Mouse (Mus musculus) limb, embryonic 14.5 days (tissue): ENCODE data around the gene En2. TPM values are rescaled to one million over a fixed set of nuclear protein-coding genes. Genes with fewer than 3 reads are reported as not detected.

Experiments
- ATAC-seq: fragments of 200-750 bp; cut with Nextera tagmentation; 2 replicates; pipeline ENCODE4 v1.8.0; 2017; ENCODE audit warnings: low read depth, moderate number of reproducible peaks, moderate TSS enrichment; ENCODE audit not compliant: low FRiP score
- DNase-seq: peaks from one replicate; pipeline ENCODE4 v3.0.0-alpha.2; 2015; ENCODE audit warnings: low spot score
- H3K27ac ChIP-seq: fragments of 300-500 bp; sonication (generic); replicated peaks from 2 replicates; pipeline ENCODE4 v1.5.1; 2014; ENCODE audit warnings: low read depth, mild to moderate bottlenecking, low read length, moderate library complexity, mixed read lengths
- H3K27me3 ChIP-seq: fragments of 300-500 bp; sonication (generic); 2 replicates; pipeline ENCODE4 v1.6.1; 2014; ENCODE audit warnings: low read length, mixed read lengths; ENCODE audit not compliant: control insufficient read depth, insufficient read depth
- H3K36me3 ChIP-seq: fragments of 300-500 bp; sonication (generic); 2 replicates; pipeline ENCODE4 v1.6.1; 2014; ENCODE audit warnings: mild to moderate bottlenecking, low read length, moderate library complexity, mixed read lengths; ENCODE audit not compliant: control insufficient read depth, insufficient read depth
- H3K4me1 ChIP-seq: fragments of 300-500 bp; sonication (generic); 2 replicates; pipeline ENCODE4 v1.6.1; 2014; ENCODE audit warnings: antibody characterized with exemption, low read length, mixed read lengths; ENCODE audit not compliant: control insufficient read depth, insufficient read depth
- H3K4me2 ChIP-seq: fragments of 300-500 bp; sonication (generic); replicated peaks from 2 replicates; pipeline ENCODE4 v1.6.1; 2014; ENCODE audit warnings: low read depth, mild to moderate bottlenecking, low read length, moderate library complexity; ENCODE audit not compliant: severe bottlenecking
- H3K4me3 ChIP-seq: fragments of 300-500 bp; sonication (generic); replicated peaks from 2 replicates; pipeline ENCODE4 v1.5.1; 2014; ENCODE audit warnings: low read length
- H3K9ac ChIP-seq: fragments of 300-500 bp; sonication (generic); 2 replicates; pipeline ENCODE4 v1.6.1; 2014; ENCODE audit warnings: mild to moderate bottlenecking, low read depth, low read length, moderate library complexity; ENCODE audit not compliant: severe bottlenecking
- H3K9me3 ChIP-seq: fragments of 300-500 bp; sonication (generic); 2 replicates; pipeline ENCODE4 v1.6.1; 2016; ENCODE audit warnings: low read length; ENCODE audit not compliant: control insufficient read depth
- POLR2A ChIP-seq: fragments of 200-500 bp; IDR thresholded peaks from 2 replicates; pipeline ENCODE4 v1.8.0; 2012; ENCODE audit warnings: inconsistent platforms, mild to moderate bottlenecking, moderate library complexity, borderline replicate concordance; ENCODE audit not compliant: insufficient read depth, insufficient read length; ENCODE audit errors: extremely low read depth
- WGBS: fragments of 180-500 bp; shearing (Covaris S2); extraction: QIAGEN DNeasy Blood & Tissue Kit; methylation state at CpG from one replicate; pipeline ENCODE4 v1.1.7; 2014; 5-methylcytosine and 5-hydroxymethylcytosine counted together
- polyA plus RNA-seq, 2 experiments: library from polyadenylated mRNA; depleted of rRNA in 1 of 2; stranded (reverse) in 1 of 2; unstranded in 1 of 2; fragments of >200 nt; fragmentation: Nextera tagmentation in 1 of 2; extraction: Ambion mirVana in 1 of 2; gene quantifications; 2 replicates each; pipeline versions ENCODE4 v1.2.1 to v1.2.3; 2012 to 2014

The En2 gene
- polyA plus RNA-seq, 2 experiments = 0.06 TPM; not detected in 1

DNA sequence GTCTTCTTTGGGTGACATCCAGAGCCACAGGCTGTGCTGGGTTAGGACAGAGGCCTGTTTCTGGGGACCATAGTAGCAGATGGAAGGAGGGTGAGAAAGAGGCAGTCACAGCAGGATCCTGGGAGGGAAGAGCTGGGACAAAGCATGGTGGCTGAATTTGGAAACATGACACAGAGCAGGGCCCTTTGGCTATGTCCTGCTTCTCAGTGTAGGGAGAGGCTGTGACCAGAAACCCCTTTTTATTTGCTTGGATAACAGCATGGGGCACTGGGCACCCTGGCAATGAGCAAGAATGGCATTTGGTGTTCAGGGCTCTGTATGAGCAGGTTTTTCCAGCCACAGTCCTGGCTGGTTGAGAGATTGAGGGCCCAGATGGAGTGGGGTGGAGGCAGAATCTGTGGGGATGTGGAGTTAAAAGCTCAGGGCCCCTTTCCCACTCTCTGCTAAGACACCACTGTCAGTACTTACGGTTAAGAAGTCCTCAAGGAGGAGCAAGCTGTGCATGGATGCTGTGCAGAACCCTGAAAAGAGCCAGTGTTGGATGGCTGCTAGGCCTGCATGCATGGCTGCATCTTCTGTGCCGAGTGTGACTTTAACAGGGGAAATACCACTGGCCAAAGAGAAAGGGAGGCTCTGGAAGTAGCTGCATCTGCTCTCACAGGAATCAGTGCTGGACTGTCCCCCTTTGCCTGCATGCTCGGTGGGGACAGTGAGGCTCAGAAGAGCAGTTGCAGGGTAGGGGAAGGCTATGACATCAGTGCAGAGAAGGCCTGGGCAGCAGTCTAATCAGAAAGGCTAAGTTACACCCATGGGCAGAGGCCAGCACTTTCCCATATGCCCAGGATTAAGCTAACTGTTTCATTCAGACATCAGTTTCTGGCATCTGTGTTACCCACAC, 26.0 kb downstream of the En2 start:
- no peaks in the 10 kb centered on the region for H3K9me3 ChIP-seq
- H3K4me3 ChIP-seq = no peak overlapping the region
- H3K36me3 ChIP-seq = no peaks in the 10 kb centered on the region
- no peak overlapping the region for H3K4me2 ChIP-seq
- no peaks in the 10 kb centered on the region for H3K4me1 ChIP-seq
- no peak overlapping the region for H3K27ac ChIP-seq
- DNase-seq (no peak), ATAC-seq (no peak)
- TF ChIP-seq POLR2A = no peak
- H3K27me3 ChIP-seq = no peaks in the 10 kb centered on the region
- H3K9ac ChIP-seq = no peak overlapping the region
- WGBS = 54% methylated on average over 3 of the region's 3 CpGs

- Histone ChIP-seq H3K36me3 (no peaks in the 10 kb centered on the region), H3K27me3 (no peaks in the 10 kb centered on the region), H3K4me1 (no peaks in the 10 kb centered on the region), H3K4me3 (no peak overlapping the region), H3K9ac (no peak overlapping the region), H3K27ac (no peak overlapping the region), H3K9me3 (no peaks in the 10 kb centered on the region), H3K4me2 (no peak overlapping the region)
- no peak for ATAC-seq
- no peak for DNase-seq
- no peak for TF ChIP-seq POLR2A
- WGBS = 68% methylated on average over 4 of the region's 4 CpGs
Observed at GRCm38 (mm10) chr5:28192099-28192454, 26.6 kb downstream of the En2 start.

DNA sequence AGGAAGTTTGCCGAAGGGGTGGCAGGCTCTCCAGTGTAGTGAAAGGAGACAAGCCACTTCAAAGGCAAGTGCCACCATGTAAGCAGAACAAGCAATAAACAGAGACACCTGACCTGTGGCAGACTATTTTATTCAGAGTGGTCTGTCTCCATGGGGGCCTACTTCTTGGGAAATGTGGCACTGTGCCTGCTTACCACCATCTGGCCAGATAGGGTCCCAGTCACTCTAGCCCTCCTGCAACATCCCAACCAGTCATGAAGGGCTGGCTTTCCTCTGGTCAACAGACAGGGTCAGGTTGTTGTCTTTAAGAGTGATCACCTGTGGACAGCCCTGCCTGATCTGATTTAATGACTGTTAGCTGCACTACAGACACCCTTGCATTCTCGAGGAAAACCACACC, 30.0 kb downstream of the En2 start:
- TF ChIP-seq POLR2A = no peak
- Histone ChIP-seq H3K9me3 (no peaks in the 10 kb centered on the region), H3K27ac (no peak overlapping the region), H3K4me2 (no peak overlapping the region), H3K4me1 (no peaks in the 10 kb centered on the region), H3K36me3 (no peaks in the 10 kb centered on the region), H3K4me3 (no peak overlapping the region), H3K27me3 (no peaks in the 10 kb centered on the region), H3K9ac (no peak overlapping the region)
- WGBS = 23% methylated on average over 2 of the region's 2 CpGs
- DNase-seq (no peak), ATAC-seq (no peak)

DNA sequence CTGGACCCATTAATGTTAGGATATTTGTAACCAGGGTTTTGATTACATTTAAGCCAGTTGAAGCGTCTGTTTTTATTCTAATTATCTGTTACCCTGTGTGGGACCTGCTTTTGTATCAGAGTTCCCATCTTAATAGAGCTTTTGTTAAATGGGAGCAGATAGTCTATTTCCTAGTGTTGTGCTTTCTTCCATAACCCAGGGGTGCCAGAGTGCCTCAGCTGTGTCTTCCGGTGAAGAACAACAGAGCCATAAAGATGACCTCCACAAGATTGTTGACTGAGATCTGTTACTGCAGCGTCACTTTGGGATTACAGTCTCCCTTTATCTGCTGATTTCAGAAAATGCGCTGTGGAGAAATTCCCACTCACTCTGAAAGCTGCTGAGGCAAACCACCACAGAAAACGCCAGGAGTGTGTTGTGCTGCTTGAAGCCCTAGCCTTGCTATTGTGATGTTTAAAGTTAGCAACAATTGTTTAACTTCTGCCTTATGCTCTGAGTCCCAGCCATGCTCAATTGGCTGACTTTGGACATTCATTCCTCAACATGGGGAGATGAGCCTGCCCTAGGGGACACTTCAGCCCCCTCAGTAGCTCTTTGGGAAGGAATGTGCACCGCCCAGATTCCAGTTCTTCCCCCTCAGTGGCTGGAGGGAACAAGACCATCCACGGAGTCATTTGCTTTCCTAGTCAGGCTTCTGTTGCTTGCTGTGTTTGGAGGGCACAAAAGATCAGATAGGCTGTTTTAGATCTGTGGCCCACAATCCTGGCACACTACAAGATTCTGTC, 33.8 kb downstream of the En2 start:
- H3K4me1 ChIP-seq = no peaks in the 10 kb centered on the region
- no peaks in the 10 kb centered on the region for H3K36me3 ChIP-seq
- no peak overlapping the region for H3K4me3 ChIP-seq
- TF ChIP-seq POLR2A = no peak
- no peaks in the 10 kb centered on the region for H3K9me3 ChIP-seq
- peaks cover 10% of the 10 kb centered on the region for H3K27me3 ChIP-seq
- WGBS = 45% methylated on average over 7 of the region's 7 CpGs
- H3K9ac ChIP-seq = no peak overlapping the region
- no peak overlapping the region for H3K27ac ChIP-seq
- H3K4me2 ChIP-seq = no peak overlapping the region
- no peak for DNase-seq
- ATAC-seq = no peak

GRCm38 (mm10) chr5:28203086-28203485, 37.6 kb downstream of the En2 start:
- Histone ChIP-seq H3K9me3 (no peaks in the 10 kb centered on the region), H3K4me2 (no peak overlapping the region), H3K4me3 (no peak overlapping the region), H3K27me3 (peaks cover 41% of the 10 kb centered on the region), H3K36me3 (no peaks in the 10 kb centered on the region), H3K27ac (no peak overlapping the region), H3K9ac (no peak overlapping the region), H3K4me1 (no peaks in the 10 kb centered on the region)
- ATAC-seq = no peak
- TF ChIP-seq POLR2A = no peak
- 82% methylated on average over 6 of the region's 6 CpGs for WGBS
- DNase-seq = no peak
